Mouse (Mus musculus): Measurements from ENCODE around the gene Smim4. TPM values are rescaled to one million over a fixed set of nuclear protein-coding genes. Genes with fewer than 3 reads are reported as not detected.

Gene Smim4
- total and polyA plus RNA-seq, 3 experiments = 61.1 to 81.7 (median 81.3) TPM

DNA sequence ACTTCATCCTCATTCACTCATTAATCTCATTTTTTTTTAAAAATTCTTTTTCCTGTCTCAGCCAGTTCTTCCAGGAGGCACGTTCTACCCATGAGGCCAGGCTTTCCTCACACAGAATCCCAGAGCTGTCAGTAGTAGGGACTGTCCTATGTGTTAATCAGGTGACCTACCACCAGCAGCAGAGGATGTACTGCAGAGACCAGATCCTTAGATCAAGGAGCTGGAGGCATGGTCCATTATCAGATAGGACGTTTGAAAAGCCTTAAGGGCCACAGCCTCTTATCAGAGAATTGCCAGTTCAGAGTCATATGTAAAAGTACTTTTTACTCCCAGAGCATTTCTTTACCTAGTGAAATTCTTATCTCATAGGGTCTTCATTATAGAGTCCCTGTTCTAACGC, 14.7 kb downstream of the Smim4 start:
- Histone ChIP-seq H3K9ac (ENCODE audit: low read depth, low read length) (no peak overlapping the region), H3K4me1 (ENCODE audit: control insufficient read depth, insufficient read depth, low read length) (no peaks in the 10 kb centered on the region), H3K79me2 (replicated peaks; ENCODE audit: control insufficient read depth, insufficient read depth, low read length) (no peaks in the 10 kb centered on the region; the same call in 1 of the 2 replicates), H3K27me3 (ENCODE audit: control insufficient read depth, insufficient read depth, low read length) (no peaks in the 10 kb centered on the region), H3K27ac (no peak overlapping the region), H3K4me3 (no peak overlapping the region), H3K36me3 (ENCODE audit: control insufficient read depth, insufficient read depth, low read length) (peaks cover 20% of the 10 kb centered on the region)
- TF ChIP-seq CTCF (IDR thresholded peaks at IDR 0.05) (no peak), POLR2A (IDR thresholded peaks at IDR 0.05; ENCODE audit: insufficient read depth, low read depth, low read length) (no peak), EP300 (IDR thresholded peaks at IDR 0.05; ENCODE audit: insufficient read depth, low read depth, low read length) (no peak)
- 68% methylated on average over 3 of the region's 3 CpGs for WGBS
- intact Hi-C loops (cut with DNase I) = no loop called here
- no peak for DNase-seq

GRCm38 (mm10) chr14:31112187-31112586, 16.6 kb downstream of the Smim4 start:
- H3K27ac ChIP-seq = no peak overlapping the region
- no peak for TF ChIP-seq EP300 (IDR thresholded peaks at IDR 0.05; ENCODE audit: insufficient read depth, low read depth, low read length)
- no peak for TF ChIP-seq POLR2A (IDR thresholded peaks at IDR 0.05; ENCODE audit: insufficient read depth, low read depth, low read length)
- TF ChIP-seq CTCF (IDR thresholded peaks at IDR 0.05) = no peak
- DNase-seq = no peak
- no peaks in the 10 kb centered on the region for H3K4me1 ChIP-seq (ENCODE audit: control insufficient read depth, insufficient read depth, low read length)
- H3K36me3 ChIP-seq (ENCODE audit: control insufficient read depth, insufficient read depth, low read length) = peaks cover 20% of the 10 kb centered on the region
- H3K79me2 ChIP-seq (replicated peaks; ENCODE audit: control insufficient read depth, insufficient read depth, low read length) = no peaks in the 10 kb centered on the region; the same call in 1 of the 2 replicates
- H3K9ac ChIP-seq (ENCODE audit: low read depth, low read length) = no peak overlapping the region
- no peaks in the 10 kb centered on the region for H3K27me3 ChIP-seq (ENCODE audit: control insufficient read depth, insufficient read depth, low read length)
- WGBS = 71% methylated on average over 5 of the region's 5 CpGs
- intact Hi-C loops (cut with DNase I) = no loop called here
- H3K4me3 ChIP-seq = no peak overlapping the region

DNA sequence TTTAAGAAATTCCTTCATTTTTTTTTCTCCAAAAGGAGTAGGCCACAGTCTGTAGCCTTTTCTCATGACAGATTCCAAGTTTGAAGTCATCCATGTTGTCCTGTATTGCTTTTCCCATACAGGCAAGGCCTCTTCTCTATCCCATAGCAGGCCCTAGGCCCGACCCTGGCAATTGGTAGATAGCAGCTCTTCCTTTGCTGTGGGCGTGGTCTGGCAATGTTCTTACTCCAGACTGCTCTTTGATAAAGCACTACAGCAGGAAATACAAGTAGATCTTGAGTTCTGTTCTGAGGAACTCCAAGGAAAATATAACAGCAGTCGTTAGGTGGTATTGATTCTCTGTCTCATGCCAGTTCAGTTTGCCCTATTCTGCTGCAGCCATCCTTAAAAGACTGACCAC, 18.1 kb downstream of the Smim4 start:
- no peaks in the 10 kb centered on the region for H3K27me3 ChIP-seq (ENCODE audit: control insufficient read depth, insufficient read depth, low read length)
- no peaks in the 10 kb centered on the region for H3K79me2 ChIP-seq (replicated peaks; ENCODE audit: control insufficient read depth, insufficient read depth, low read length)
- H3K27ac ChIP-seq = no peak overlapping the region
- no peak for DNase-seq
- no peak overlapping the region for H3K4me3 ChIP-seq
- intact Hi-C loops (cut with DNase I) = no loop called here
- TF ChIP-seq EP300 (IDR thresholded peaks at IDR 0.05; ENCODE audit: insufficient read depth, low read depth, low read length) = no peak
- no peak for TF ChIP-seq POLR2A (IDR thresholded peaks at IDR 0.05; ENCODE audit: insufficient read depth, low read depth, low read length)
- no peak for TF ChIP-seq CTCF (IDR thresholded peaks at IDR 0.05)
- WGBS = 35% methylated on average over 3 of the region's 3 CpGs
- peaks cover 17% of the 10 kb centered on the region for H3K36me3 ChIP-seq (ENCODE audit: control insufficient read depth, insufficient read depth, low read length)
- no peaks in the 10 kb centered on the region for H3K4me1 ChIP-seq (ENCODE audit: control insufficient read depth, insufficient read depth, low read length)
- H3K9ac ChIP-seq (ENCODE audit: low read depth, low read length) = no peak overlapping the region

DNA sequence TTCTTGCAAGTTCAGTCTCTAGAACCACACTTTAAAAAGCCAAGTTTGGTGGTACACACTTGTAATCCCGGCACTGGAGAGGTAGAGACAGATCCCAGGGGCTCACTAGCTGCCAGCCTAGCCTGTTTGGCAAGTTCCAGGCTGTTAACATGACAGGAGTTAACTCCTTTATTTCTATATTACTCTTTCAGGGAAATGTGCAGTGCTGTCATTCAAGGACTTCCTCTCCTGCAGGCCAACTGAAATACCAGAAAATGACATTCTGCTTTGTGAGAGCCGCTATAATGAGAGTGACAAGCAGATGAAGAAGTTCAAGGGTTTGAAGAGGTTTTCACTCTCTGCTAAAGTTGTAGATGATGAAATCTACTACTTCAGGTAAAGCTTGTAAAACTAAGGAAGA, 23.6 kb downstream of the Smim4 start:
- WGBS = 88% methylated on average over 2 of the region's 2 CpGs
- Histone ChIP-seq H3K79me2 (replicated peaks; ENCODE audit: control insufficient read depth, insufficient read depth, low read length) (no peaks in the 10 kb centered on the region), H3K9ac (ENCODE audit: low read depth, low read length) (no peak overlapping the region), H3K4me1 (ENCODE audit: control insufficient read depth, insufficient read depth, low read length) (no peaks in the 10 kb centered on the region), H3K27me3 (ENCODE audit: control insufficient read depth, insufficient read depth, low read length) (no peaks in the 10 kb centered on the region), H3K27ac (no peak overlapping the region), H3K36me3 (ENCODE audit: control insufficient read depth, insufficient read depth, low read length) (no peaks in the 10 kb centered on the region; the same call in 1 of the 2 replicates), H3K4me3 (no peak overlapping the region)
- TF ChIP-seq POLR2A (IDR thresholded peaks at IDR 0.05; ENCODE audit: insufficient read depth, low read depth, low read length) (no peak), CTCF (IDR thresholded peaks at IDR 0.05) (no peak), EP300 (IDR thresholded peaks at IDR 0.05; ENCODE audit: insufficient read depth, low read depth, low read length) (no peak)
- no peak for DNase-seq
- intact Hi-C loops (cut with DNase I) = loop anchor here (5.0 kb wide), 1 partner anchor 63 kb away; no protein-coding TSS in a partner anchor

DNA sequence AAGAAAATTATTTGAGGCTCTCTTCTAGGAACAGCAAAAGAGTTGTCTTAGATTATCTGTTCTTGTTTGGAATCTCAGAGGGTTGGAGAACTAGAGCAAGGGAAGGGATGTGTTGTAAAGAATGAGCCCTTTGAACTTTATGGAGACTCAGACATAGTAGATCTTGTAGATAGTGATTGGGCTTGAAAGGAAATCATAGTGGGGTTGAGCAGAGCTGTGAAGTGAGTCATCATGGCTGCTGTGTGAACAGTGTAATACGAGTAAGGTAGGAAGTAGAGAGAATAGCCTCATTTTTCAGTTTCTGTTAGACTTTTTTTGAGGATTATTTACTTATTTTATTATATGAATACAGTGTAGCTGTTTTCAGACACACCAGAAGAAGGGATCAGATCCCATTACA, 38.8 kb downstream of the Smim4 start:
- no peak overlapping the region for H3K4me3 ChIP-seq
- peaks cover 9% of the 10 kb centered on the region for H3K36me3 ChIP-seq (ENCODE audit: control insufficient read depth, insufficient read depth, low read length)
- no peak for TF ChIP-seq EP300 (IDR thresholded peaks at IDR 0.05; ENCODE audit: insufficient read depth, low read depth, low read length)
- no peak for TF ChIP-seq CTCF (IDR thresholded peaks at IDR 0.05)
- no peak for TF ChIP-seq POLR2A (IDR thresholded peaks at IDR 0.05; ENCODE audit: insufficient read depth, low read depth, low read length)
- no peak overlapping the region for H3K27ac ChIP-seq
- intact Hi-C loops (cut with DNase I) = loop anchor here (5.0 kb wide), 1 partner anchor 38 kb away; no protein-coding TSS in a partner anchor
- H3K9ac ChIP-seq (ENCODE audit: low read depth, low read length) = no peak overlapping the region
- no peaks in the 10 kb centered on the region for H3K27me3 ChIP-seq (ENCODE audit: control insufficient read depth, insufficient read depth, low read length)
- no peak for DNase-seq
- H3K79me2 ChIP-seq (replicated peaks; ENCODE audit: control insufficient read depth, insufficient read depth, low read length) = no peaks in the 10 kb centered on the region
- 55% methylated on average over 1 of the region's 1 CpGs for WGBS
- H3K4me1 ChIP-seq (ENCODE audit: control insufficient read depth, insufficient read depth, low read length) = no peaks in the 10 kb centered on the region

GRCm38 (mm10) chr14:31088515-31088914, 40.2 kb downstream of the Smim4 start:
- H3K79me2 ChIP-seq (replicated peaks; ENCODE audit: control insufficient read depth, insufficient read depth, low read length) = no peaks in the 10 kb centered on the region
- intact Hi-C loops (cut with DNase I) = loop anchor here (5.0 kb wide), 1 partner anchor 36 kb away; no protein-coding TSS in a partner anchor

More at GRCm38 (mm10) chr14:31088515-31088914, 40.2 kb downstream of the Smim4 start:
- no peak for DNase-seq
- peaks cover 11% of the 10 kb centered on the region for H3K36me3 ChIP-seq (ENCODE audit: control insufficient read depth, insufficient read depth, low read length)
- no peak for TF ChIP-seq CTCF (IDR thresholded peaks at IDR 0.05)
- TF ChIP-seq POLR2A (IDR thresholded peaks at IDR 0.05; ENCODE audit: insufficient read depth, low read depth, low read length) = no peak
- no peak for TF ChIP-seq EP300 (IDR thresholded peaks at IDR 0.05; ENCODE audit: insufficient read depth, low read depth, low read length)
- H3K9ac ChIP-seq (ENCODE audit: low read depth, low read length) = no peak overlapping the region
- H3K27me3 ChIP-seq (ENCODE audit: control insufficient read depth, insufficient read depth, low read length) = no peaks in the 10 kb centered on the region
- no peaks in the 10 kb centered on the region for H3K4me1 ChIP-seq (ENCODE audit: control insufficient read depth, insufficient read depth, low read length)
- no peak overlapping the region for H3K27ac ChIP-seq
- WGBS = 97% methylated on average over 2 of the region's 2 CpGs
- no peak overlapping the region for H3K4me3 ChIP-seq

All from heart, adult 2 months (tissue).